ENCODE assay signal across 8 mouse cellular contexts in genomic region chrX:151047431-151048058, GRCm38 (mm10). TPM values are rescaled to one million over a fixed set of nuclear protein-coding genes. Genes with fewer than 3 reads are reported as not detected.
A peak's percentile ranks its signal among the peaks of the same experiment; 100 is the strongest.
DNase-seq lines count a peak whose midpoint lies in the region; ATAC-seq and TF ChIP-seq lines count a peak whose summit lies in the region.

No protein-coding gene starts in this region.

- ATAC-seq in liver, embryonic 12.5 days: no peak
- peak; percentile 74 for ATAC-seq in neural tube, embryonic 15.5 days (ENCODE audit: low FRiP score)
- no peak for ATAC-seq in monocyte, adult 5-6 weeks (replicated peaks; ENCODE audit: insufficient number of reproducible peaks, low FRiP score, low TSS enrichment, poor library complexity, severe bottlenecking)

- intact Hi-C loops in gastrocnemius, postnatal 14 days (cut with DNase I; ENCODE audit: low total_unique reads): no loop called here

- peak overlapping the region; percentile 37 for H3K4me3 ChIP-seq in C2C12 (ENCODE audit: insufficient read depth, poor library complexity, severe bottlenecking)
- peak overlapping the region; percentile 57 for H3K4me3 ChIP-seq in liver, embryonic 12.5 days
- H3K4me3 ChIP-seq in neural tube, embryonic 15.5 days (replicated peaks): peak overlapping the region; percentile 62

- peak overlapping the region; percentile 59 for H3K9ac ChIP-seq in liver, embryonic 12.5 days
- H3K9ac ChIP-seq in neural tube, embryonic 15.5 days (replicated peaks): peak overlapping the region; percentile 73

- H3K4me2 ChIP-seq in liver, embryonic 12.5 days: peak overlapping the region; percentile 70
- H3K4me2 ChIP-seq in neural tube, embryonic 15.5 days: peak overlapping the region; percentile 64

- no peaks in the 10 kb centered on the region for H3K36me3 ChIP-seq in C2C12 (ENCODE audit: control insufficient read depth, insufficient read depth)
- H3K36me3 ChIP-seq in liver, embryonic 12.5 days: no peaks in the 10 kb centered on the region
- no peaks in the 10 kb centered on the region for H3K36me3 ChIP-seq in neural tube, embryonic 15.5 days

- no peaks in the 10 kb centered on the region for H3K9me3 ChIP-seq in liver, embryonic 12.5 days (replicated peaks)
- H3K9me3 ChIP-seq in neural tube, embryonic 15.5 days (replicated peaks): no peaks in the 10 kb centered on the region

- TF ChIP-seq CTCF in C2C12 (IDR thresholded peaks at IDR 0.05; ENCODE audit: control insufficient read depth, insufficient read depth, insufficient read length): no peak

- WGBS in liver, embryonic 12.5 days (ENCODE audit: insufficient replicate concordance): 11% methylated on average over 56 of the region's 56 CpGs
- WGBS in neural tube, embryonic 15.5 days: 16% methylated on average over 51 of the region's 56 CpGs

- H3K27me3 ChIP-seq in C2C12 (ENCODE audit: control insufficient read depth, insufficient read depth, insufficient read length): no peaks in the 10 kb centered on the region
- H3K27me3 ChIP-seq in liver, embryonic 12.5 days (replicated peaks): peaks cover 52% of the 10 kb centered on the region
- no peaks in the 10 kb centered on the region for H3K27me3 ChIP-seq in neural tube, embryonic 15.5 days (replicated peaks)

- H3K79me3 ChIP-seq in C2C12 (ENCODE audit: low read depth): peaks cover 5% of the 10 kb centered on the region

- H3K27ac ChIP-seq in liver, embryonic 12.5 days: 0 out of 2 replicates have a peak overlapping the region, but pooled peaks have one; percentile 51
- peak overlapping the region; percentile 94 for H3K27ac ChIP-seq in neural tube, embryonic 15.5 days (replicated peaks)

- peaks cover 25% of the 10 kb centered on the region for H3K79me2 ChIP-seq in C2C12 (ENCODE audit: control insufficient read depth, insufficient read depth)

- peak overlapping the region; percentile 89 for H3ac ChIP-seq in C2C12 (ENCODE audit: control insufficient read depth, insufficient read length, low read depth)

- no peaks in the 10 kb centered on the region for H3K4me1 ChIP-seq in liver, embryonic 12.5 days
- peaks cover 25% of the 10 kb centered on the region for H3K4me1 ChIP-seq in neural tube, embryonic 15.5 days

- DNase-seq in 3134 (ENCODE audit: extremely low read depth, insufficient read length, low spot score): peak; percentile 66
- peak; percentile 56 to 63 for DNase-seq in cerebellum, postnatal 10 days
- peak; percentile 43 for DNase-seq in gastrocnemius, postnatal 14 days
- DNase-seq in induced T-regulatory cell, adult 2 months (ENCODE audit: low read depth): peak; percentile 10

TF ChIP-seq in C2C12, 6 proteins besides CTCF, POLR2A, EP300 and RAD21:
- TF ChIP-seq FOSL1 (IDR thresholded peaks at IDR 0.05; ENCODE audit: insufficient read depth, low read length, poor library complexity, severe bottlenecking) (no peak), MYOD1 (IDR thresholded peaks at IDR 0.05; ENCODE audit: control insufficient read depth, insufficient read length, low read depth) (no peak), CEBPB (IDR thresholded peaks at IDR 0.05; ENCODE audit: low read depth) (no peak), MAX (IDR thresholded peaks at IDR 0.05) (no peak), MYOG (IDR thresholded peaks at IDR 0.05; ENCODE audit: control insufficient read depth, extremely low read depth, insufficient read length) (no peak), USF1 (IDR thresholded peaks at IDR 0.05; ENCODE audit: low read depth) (no peak)

RNA-seq across cellular contexts. Expression of gene Fgd1, which starts 1.6 kb away (rescaled TPM):
- polyA plus RNA-seq in C2C12 (2012; fragmentation: generic; extraction: Trizol): 13.9 TPM
- 1 to 10 TPM; 4.7 to 5.6 TPM for total RNA-seq in gastrocnemius, postnatal 14 days (2021)
- polyA plus RNA-seq in liver, embryonic 12.5 days (2016; fragmentation: Nextera tagmentation; extraction: Ambion mirVana): 3.4 and 3.9 TPM in 2 replicates
- 13.3 and 15.1 TPM in 2 replicates for polyA plus RNA-seq in neural tube, embryonic 15.5 days (2015; fragmentation: Nextera tagmentation; extraction: Ambion mirVana)
- not detected in 3 replicates for total RNA-seq in monocyte, adult 5-6 weeks (2017)

RNA-seq across cellular contexts. Expression of gene Gnl3l, which starts 30.4 kb away (rescaled TPM):
- 19.6 TPM for polyA plus RNA-seq in C2C12 (2012; fragmentation: generic; extraction: Trizol)
- 10 to 100 TPM; 32.9 to 35.0 TPM for total RNA-seq in gastrocnemius, postnatal 14 days (2021)
- 21.2 and 21.3 TPM in 2 replicates for polyA plus RNA-seq in liver, embryonic 12.5 days (2016; fragmentation: Nextera tagmentation; extraction: Ambion mirVana)
- polyA plus RNA-seq in neural tube, embryonic 15.5 days (2015; fragmentation: Nextera tagmentation; extraction: Ambion mirVana): 71.3 and 82.0 TPM in 2 replicates
- 17.3 to 36.0 TPM (median 20.2 TPM) in 3 replicates for total RNA-seq in monocyte, adult 5-6 weeks (2017)

RNA-seq across cellular contexts. Expression of gene Tsr2, which starts 48.8 kb away (rescaled TPM):
- 26.5 TPM for polyA plus RNA-seq in C2C12 (2012; fragmentation: generic; extraction: Trizol)
- total RNA-seq in gastrocnemius, postnatal 14 days (2021): 1 to 10 TPM; 8.7 to 9.7 TPM
- 22.0 and 22.6 TPM in 2 replicates for polyA plus RNA-seq in liver, embryonic 12.5 days (2016; fragmentation: Nextera tagmentation; extraction: Ambion mirVana)
- 37.5 and 39.7 TPM in 2 replicates for polyA plus RNA-seq in neural tube, embryonic 15.5 days (2015; fragmentation: Nextera tagmentation; extraction: Ambion mirVana)
- 12.3 to 26.1 TPM (median 14.5 TPM) in 3 replicates for total RNA-seq in monocyte, adult 5-6 weeks (2017)

Comparison
In these comparisons a context has a peak if more than half of its experiments do, and no peak if none do; other contexts are left out.
1. DNase-seq: peak in every context shown above with its lines; median percentile 66 in 3134; 60 in cerebellum, postnatal 10 days; 43 in gastrocnemius, postnatal 14 days; 10 in induced T-regulatory cell, adult 2 months.